Mouse (Mus musculus) forebrain, embryonic 14.5 days (tissue): ENCODE data around the gene Cyren. TPM values are rescaled to one million over a fixed set of nuclear protein-coding genes. Genes with fewer than 3 reads are reported as not detected.

Experiments used
- ATAC-seq: fragments of 200-750 bp; cut with Nextera tagmentation; 2 replicates; pipeline ENCODE4 v1.8.0; 2017; ENCODE audit warnings: mild to moderate bottlenecking, moderate library complexity
- DNase-seq: peaks from one replicate; pipeline ENCODE4 v3.0.0-alpha.2; 2015; ENCODE audit warnings: low spot score
- H3K27ac ChIP-seq: fragments of 300-500 bp; sonication (generic); 2 replicates; pipeline ENCODE4 v1.5.1; 2014; ENCODE audit warnings: low read depth, mild to moderate bottlenecking, control low read depth, low read length, moderate library complexity
- H3K27me3 ChIP-seq: fragments of 300-500 bp; sonication (generic); replicated peaks from 2 replicates; pipeline ENCODE4 v1.6.1; 2014; ENCODE audit warnings: low read length, control low read depth, mixed read lengths; ENCODE audit not compliant: control insufficient read depth, insufficient read depth
- H3K36me3 ChIP-seq: fragments of 300-500 bp; sonication (generic); 2 replicates; pipeline ENCODE4 v1.6.1; 2014; ENCODE audit warnings: low read length, control low read depth; ENCODE audit not compliant: control insufficient read depth, insufficient read depth
- H3K4me1 ChIP-seq: fragments of 300-500 bp; sonication (generic); 2 replicates; pipeline ENCODE4 v1.6.1; 2014; ENCODE audit warnings: antibody characterized with exemption, low read length, control low read depth; ENCODE audit not compliant: control insufficient read depth, insufficient read depth
- H3K4me2 ChIP-seq: fragments of 300-500 bp; sonication (generic); 2 replicates; pipeline ENCODE4 v1.6.1; 2014; ENCODE audit warnings: mild to moderate bottlenecking, control low read depth, low read length
- H3K4me3 ChIP-seq: fragments of 300-500 bp; sonication (generic); 2 replicates; pipeline ENCODE4 v1.5.1; 2014; ENCODE audit warnings: low read depth, low read length, control low read depth
- H3K9ac ChIP-seq: fragments of 300-500 bp; sonication (generic); 2 replicates; pipeline ENCODE4 v1.6.1; 2014; ENCODE audit warnings: mild to moderate bottlenecking, low read length, control low read depth, moderate library complexity
- H3K9me3 ChIP-seq: fragments of 300-500 bp; sonication (generic); replicated peaks from 2 replicates; pipeline ENCODE4 v1.6.1; 2016; ENCODE audit warnings: low read length, control low read depth, mixed read lengths; ENCODE audit not compliant: control insufficient read depth
- WGBS: fragments of 180-500 bp; shearing (Covaris S2); extraction: QIAGEN DNeasy Blood & Tissue Kit; methylation state at CpG from one replicate; pipeline ENCODE4 v1.1.7; 2014; 5-methylcytosine and 5-hydroxymethylcytosine counted together
- polyA plus RNA-seq: library from polyadenylated mRNA; unstranded; fragments of >200 nt; fragmentation: Nextera tagmentation; extraction: Ambion mirVana; gene quantifications from 2 replicates; pipeline ENCODE4 v1.2.1, GENCODE M21; 2014

Gene Cyren
- polyA plus RNA-seq, result 7.9 and 8.0 TPM in 2 replicates

DNA sequence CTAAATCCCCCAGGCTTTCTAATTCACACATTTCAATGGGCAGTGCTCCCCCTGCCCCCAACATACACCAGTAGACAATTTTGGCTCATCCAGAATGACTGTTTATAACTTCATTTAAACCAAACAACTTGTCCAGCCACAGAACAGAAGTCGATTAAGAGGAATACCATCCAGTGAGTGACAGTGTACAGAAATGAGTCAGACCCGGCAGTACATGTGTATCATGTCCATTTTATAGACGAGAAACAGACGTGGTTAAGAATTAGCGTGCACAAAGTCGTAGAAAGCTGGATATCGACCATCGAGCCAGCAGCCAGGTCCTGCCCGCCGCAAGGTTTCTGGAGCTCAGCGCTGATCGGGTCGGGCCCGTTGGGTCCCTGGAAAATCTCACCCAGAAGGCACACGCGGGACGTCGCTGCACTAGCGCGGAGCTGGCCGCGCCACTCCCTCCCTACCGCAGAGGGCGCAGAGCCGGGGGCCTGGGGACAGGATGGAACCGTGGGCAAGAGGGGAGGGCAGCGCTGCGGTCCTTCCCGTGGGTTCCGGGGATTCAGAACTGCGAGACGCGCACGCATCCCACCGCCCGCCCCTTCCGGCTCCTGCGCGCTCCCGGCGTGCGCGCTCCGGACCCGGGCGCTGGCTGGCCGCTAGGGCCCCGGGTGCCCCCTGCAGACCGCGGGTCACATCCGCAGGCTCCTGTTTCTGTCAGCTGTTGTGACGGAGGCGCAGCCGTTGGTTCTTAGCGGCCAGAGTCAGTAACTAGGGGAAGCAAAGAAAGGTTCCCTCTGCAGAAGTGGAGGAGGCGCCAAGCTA lies at the start of gene Cyren:
TSS of gene Cyren (minus strand) at position 552 of the 813 bp plus-strand sequence.
- Histone ChIP-seq H3K36me3 (peaks cover 24% of the 10 kb centered on the region; the same call in 1 of the 2 replicates), H3K4me2 (peak within 1 kb of the TSS; percentile 75), H3K4me3 (peak within 1 kb of the TSS; percentile 66), H3K9me3 (no peaks in the 10 kb centered on the region), H3K9ac (peak within 1 kb of the TSS; percentile 89), H3K4me1 (peaks cover 10% of the 10 kb centered on the region; the same call in 1 of the 2 replicates), H3K27ac (peak within 1 kb of the TSS; percentile 89), H3K27me3 (no peaks in the 10 kb centered on the region)
- WGBS, result under 1% methylated on average over 50 of the region's 56 CpGs
- ATAC-seq (peak; percentile 96), DNase-seq (peak; percentile 93)

GRCm38 (mm10) chr6:34927594-34927993 lies 49.7 kb upstream of the Cyren start:
- Histone ChIP-seq H3K4me3 (no peak overlapping the region), H3K9me3 (no peaks in the 10 kb centered on the region), H3K36me3 (no peaks in the 10 kb centered on the region), H3K9ac (no peak overlapping the region), H3K4me2 (no peak overlapping the region), H3K4me1 (no peaks in the 10 kb centered on the region), H3K27ac (no peak overlapping the region), H3K27me3 (no peaks in the 10 kb centered on the region)
- 89% methylated on average over 8 of the region's 8 CpGs for WGBS
- DNase-seq (no peak), ATAC-seq (no peak)

DNA sequence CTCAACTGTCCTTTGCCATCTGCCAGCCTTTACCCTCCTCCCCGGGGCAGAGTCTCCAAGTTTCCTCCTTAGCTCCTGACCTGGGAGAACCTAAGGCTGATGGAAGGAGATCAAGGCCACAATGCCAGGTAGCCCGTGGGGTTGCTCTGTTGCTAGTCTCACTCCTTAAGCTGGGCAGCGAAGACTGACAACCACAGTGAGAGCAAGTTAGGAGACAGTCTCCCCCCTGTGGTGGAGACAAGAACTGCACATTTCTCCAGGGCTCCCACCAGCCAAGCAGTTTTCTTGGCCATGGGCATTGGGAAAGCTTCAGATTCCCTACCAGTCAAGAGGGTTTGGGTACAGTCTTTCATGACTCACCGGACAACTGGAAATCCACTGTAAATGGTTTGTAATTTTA lies 49.3 kb upstream of the Cyren start:
- H3K9ac ChIP-seq, result no peak overlapping the region
- H3K9me3 ChIP-seq, result no peaks in the 10 kb centered on the region
- peak; percentile 50 for ATAC-seq
- no peak overlapping the region for H3K4me3 ChIP-seq
- H3K36me3 ChIP-seq, result no peaks in the 10 kb centered on the region
- DNase-seq, result peak; percentile 69
- WGBS, result 37% methylated on average over 4 of the region's 4 CpGs
- no peak overlapping the region for H3K27ac ChIP-seq
- no peak overlapping the region for H3K4me2 ChIP-seq
- no peaks in the 10 kb centered on the region for H3K4me1 ChIP-seq
- H3K27me3 ChIP-seq, result no peaks in the 10 kb centered on the region

- DNase-seq (peak; percentile 11), ATAC-seq (no peak)
Measured at GRCm38 (mm10) chr6:34921941-34922340, 44.1 kb upstream of the Cyren start.

DNA sequence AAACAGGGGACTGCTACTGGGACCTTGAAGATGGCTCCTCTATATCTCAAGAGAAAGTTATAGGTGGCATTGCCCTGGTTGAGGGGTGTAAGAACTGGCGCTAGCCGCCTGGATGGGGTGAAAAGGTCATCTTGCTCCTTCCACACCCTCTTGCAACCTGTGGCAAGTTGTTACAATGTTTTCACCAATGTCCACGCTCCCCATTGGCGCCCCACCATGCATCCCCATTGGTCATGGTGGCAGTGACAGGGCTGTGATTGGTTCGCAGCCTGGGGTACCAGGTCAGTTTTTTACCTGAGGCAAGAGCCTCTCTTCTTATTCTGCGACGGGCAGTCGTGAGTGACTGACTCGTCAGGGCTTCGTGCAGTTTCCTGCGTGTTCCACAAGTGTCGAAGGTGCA lies 42.8 kb upstream of the Cyren start:
- H3K4me1 ChIP-seq, result no peaks in the 10 kb centered on the region
- no peaks in the 10 kb centered on the region for H3K9me3 ChIP-seq
- H3K9ac ChIP-seq, result no peak overlapping the region
- H3K36me3 ChIP-seq, result no peaks in the 10 kb centered on the region
- WGBS, result 93% methylated on average over 12 of the region's 12 CpGs
- H3K27ac ChIP-seq, result no peak overlapping the region
- H3K4me2 ChIP-seq, result no peak overlapping the region
- DNase-seq (no peak), ATAC-seq (no peak)
- H3K27me3 ChIP-seq, result no peaks in the 10 kb centered on the region
- H3K4me3 ChIP-seq, result no peak overlapping the region

More at GRCm38 (mm10) chr6:34921941-34922340, 44.1 kb upstream of the Cyren start:
- Histone ChIP-seq H3K9me3 (no peaks in the 10 kb centered on the region), H3K4me1 (no peaks in the 10 kb centered on the region), H3K4me2 (no peak overlapping the region), H3K27ac (no peak overlapping the region), H3K36me3 (no peaks in the 10 kb centered on the region), H3K4me3 (no peak overlapping the region), H3K27me3 (no peaks in the 10 kb centered on the region), H3K9ac (no peak overlapping the region)
- WGBS, result 59% methylated on average over 14 of the region's 14 CpGs

- Histone ChIP-seq H3K27ac (no peak within 1 kb of the TSS), H3K27me3 (no peaks in the 10 kb centered on the region), H3K9me3 (no peaks in the 10 kb centered on the region), H3K4me3 (no peak within 1 kb of the TSS), H3K4me1 (no peaks in the 10 kb centered on the region), H3K9ac (no peak within 1 kb of the TSS), H3K4me2 (no peak within 1 kb of the TSS), H3K36me3 (no peaks in the 10 kb centered on the region)
- ATAC-seq (no peak), DNase-seq (no peak)
- WGBS, result 50% methylated on average over 10 of the region's 10 CpGs
Measured at GRCm38 (mm10) chr6:34919956-34920355, 42.1 kb upstream of the Cyren start, which contains the start of gene Stra8. TSS of gene Stra8 (plus strand) at chr6:34920163.

DNA sequence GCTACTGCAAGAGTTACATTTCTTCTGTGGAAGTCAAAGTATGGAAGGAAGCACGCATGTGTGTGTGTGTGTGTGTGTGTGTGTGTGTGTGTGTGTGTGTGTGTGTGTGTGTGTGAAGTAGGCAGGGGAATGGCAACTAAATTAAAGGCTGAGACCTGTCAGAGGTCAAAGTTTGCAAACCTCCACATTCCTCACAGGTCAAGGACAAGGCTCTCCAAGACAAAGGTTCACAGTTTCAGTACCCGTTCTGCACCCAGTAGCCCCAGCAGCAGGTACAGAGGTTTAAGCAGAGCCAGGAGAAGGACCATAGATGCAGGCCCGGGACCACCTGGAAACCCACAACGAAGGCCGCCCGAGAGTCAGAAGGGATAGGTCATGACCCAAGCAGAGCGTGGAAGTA lies 41.3 kb upstream of the Cyren start:
- Histone ChIP-seq H3K36me3 (no peaks in the 10 kb centered on the region), H3K27ac (no peak overlapping the region), H3K4me3 (no peak overlapping the region), H3K4me2 (no peak overlapping the region), H3K9me3 (no peaks in the 10 kb centered on the region), H3K27me3 (no peaks in the 10 kb centered on the region), H3K9ac (no peak overlapping the region), H3K4me1 (no peaks in the 10 kb centered on the region)
- no peak for ATAC-seq
- 85% methylated on average over 7 of the region's 7 CpGs for WGBS
- no peak for DNase-seq

GRCm38 (mm10) chr6:34914462-34914861 lies 36.6 kb upstream of the Cyren start:
- DNase-seq, result no peak
- no peak overlapping the region for H3K27ac ChIP-seq
- H3K27me3 ChIP-seq, result no peaks in the 10 kb centered on the region
- H3K36me3 ChIP-seq, result no peaks in the 10 kb centered on the region
- peaks cover 7% of the 10 kb centered on the region for H3K4me1 ChIP-seq
- H3K4me2 ChIP-seq, result no peak overlapping the region
- no peak overlapping the region for H3K9ac ChIP-seq
- no peak for ATAC-seq
- no peaks in the 10 kb centered on the region for H3K9me3 ChIP-seq
- H3K4me3 ChIP-seq, result no peak overlapping the region
- 85% methylated on average over 3 of the region's 3 CpGs for WGBS

GRCm38 (mm10) chr6:34913341-34914040 lies 35.6 kb upstream of the Cyren start:
- H3K4me3 ChIP-seq, result no peak overlapping the region
- H3K27ac ChIP-seq, result no peak overlapping the region
- H3K9ac ChIP-seq, result no peak overlapping the region
- WGBS, result 86% methylated on average over 13 of the region's 13 CpGs
- ATAC-seq (no peak), DNase-seq (no peak)
- no peak overlapping the region for H3K4me2 ChIP-seq
- H3K36me3 ChIP-seq, result no peaks in the 10 kb centered on the region
- no peaks in the 10 kb centered on the region for H3K27me3 ChIP-seq
- H3K9me3 ChIP-seq, result no peaks in the 10 kb centered on the region
- peaks cover 9% of the 10 kb centered on the region for H3K4me1 ChIP-seq
